Comparison of ENCODE assay signal across 26 mouse cellular contexts in genomic region chr9:59960559-59960958, GRCm38 (mm10). TPM values are rescaled to one million over a fixed set of nuclear protein-coding genes. Genes with fewer than 3 reads are reported as not detected.
DNase-seq lines count a peak whose midpoint lies in the region; ATAC-seq and TF ChIP-seq lines count a peak whose summit lies in the region.
"Had no signal": no experiment of that assay in that cellular context is flagged by ENCODE, and none has a peak within 500 bp of the region (broad histone marks: within the 10 kb centered on the region; RNA-seq: fewer than 3 reads in every experiment).

Gene Nr2e3 (minus strand): TSS chr9:59960659.

- no peaks in the 10 kb centered on the region for H3K36me3 ChIP-seq in testis, adult 2 months (ENCODE audit: control insufficient read depth, insufficient read depth, low read length)
- H3K36me3 ChIP-seq in embryonic facial prominence, embryonic 13.5 days = no peaks in the 10 kb centered on the region
- H3K36me3 ChIP-seq in intestine, postnatal 0 days (ENCODE audit: control insufficient read depth, insufficient read depth) = no peaks in the 10 kb centered on the region
- no peaks in the 10 kb centered on the region for H3K36me3 ChIP-seq in limb, embryonic 15.5 days
- H3K36me3 ChIP-seq: forebrain, embryonic 10.5 days; hindbrain, embryonic 12.5 days; hindbrain, embryonic 15.5 days had no signal

- DNase-seq in testis, postnatal 10 days (ENCODE audit: low spot score) = no peak
- DNase-seq in MN1 (ENCODE audit: low spot score) = no peak
- DNase-seq in T-cell, adult 2 months (ENCODE audit: low spot score) = no peak
- no peak for DNase-seq in ovary, postnatal 36 days (ENCODE audit: low spot score)
- DNase-seq: adrenal gland, adult 2 months; adrenal gland, postnatal 14 days; cerebellum, adult 11 months; gastrocnemius, postnatal 14 days; heart, adult 11 months had no signal

- no peaks in the 10 kb centered on the region for H3K9me3 ChIP-seq in embryonic facial prominence, embryonic 13.5 days
- no peaks in the 10 kb centered on the region for H3K9me3 ChIP-seq in intestine, postnatal 0 days (ENCODE audit: control insufficient read depth)
- H3K9me3 ChIP-seq in limb, embryonic 15.5 days = no peaks in the 10 kb centered on the region
- H3K9me3 ChIP-seq: forebrain, embryonic 10.5 days; forebrain, embryonic 13.5 days; hindbrain, embryonic 12.5 days; hindbrain, embryonic 15.5 days had no signal

- no peak for TF ChIP-seq CTCF in testis, adult 2 months (IDR thresholded peaks at IDR 0.05; ENCODE audit: control insufficient read depth, insufficient read depth, insufficient replicate concordance, low read depth, low read length)
- TF ChIP-seq CTCF in intestine, postnatal 0 days (IDR thresholded peaks at IDR 0.05; ENCODE audit: low read depth) = no peak

- H3K27me3 ChIP-seq in testis, adult 2 months (ENCODE audit: control insufficient read depth, insufficient read depth, low read length) = no peaks in the 10 kb centered on the region
- no peaks in the 10 kb centered on the region for H3K27me3 ChIP-seq in embryonic facial prominence, embryonic 13.5 days
- H3K27me3 ChIP-seq in intestine, postnatal 0 days (replicated peaks; ENCODE audit: control insufficient read depth, insufficient read depth, low read length) = no peaks in the 10 kb centered on the region
- H3K27me3 ChIP-seq in limb, embryonic 15.5 days = no peaks in the 10 kb centered on the region
- H3K27me3 ChIP-seq: forebrain, embryonic 13.5 days; hindbrain, embryonic 12.5 days; hindbrain, embryonic 15.5 days; Patski had no signal

- WGBS in embryonic facial prominence, embryonic 13.5 days = 74% methylated on average over 10 of the region's 10 CpGs
- WGBS in intestine, postnatal 0 days = 85% methylated on average over 10 of the region's 10 CpGs
- WGBS in limb, embryonic 15.5 days = 78% methylated on average over 10 of the region's 10 CpGs

- no peak for ATAC-seq in embryonic facial prominence, embryonic 13.5 days (ENCODE audit: insufficient number of reproducible peaks, insufficient read depth, low FRiP score, low TSS enrichment, low read depth)
- ATAC-seq in intestine, postnatal 0 days = no peak
- ATAC-seq in limb, embryonic 15.5 days (ENCODE audit: insufficient number of reproducible peaks, low FRiP score, low TSS enrichment, low read depth) = no peak
- ATAC-seq: CD4-positive, CD25-positive, alpha-beta regulatory T cell, adult 4 months; forebrain, embryonic 13.5 days; forebrain, embryonic 16.5 days; Patski had no signal

- H3K27ac ChIP-seq in testis, adult 2 months (ENCODE audit: control insufficient read depth, insufficient read depth, low read depth, low read length) = peak within 1 kb of the TSS; percentile 29
- H3K27ac ChIP-seq in embryonic facial prominence, embryonic 13.5 days = peak within 1 kb of the TSS; percentile 70; the same call in 1 of the 2 replicates
- no peak within 1 kb of the TSS for H3K27ac ChIP-seq in intestine, postnatal 0 days (ENCODE audit: low read depth, low read length)
- peak within 1 kb of the TSS; percentile 57; the same call in 1 of the 2 replicates for H3K27ac ChIP-seq in limb, embryonic 15.5 days
- H3K27ac ChIP-seq: forebrain, embryonic 10.5 days; forebrain, embryonic 13.5 days; hindbrain, embryonic 12.5 days; hindbrain, embryonic 15.5 days had no signal

- H3K9ac ChIP-seq in embryonic facial prominence, embryonic 13.5 days = no peak within 1 kb of the TSS
- no peak within 1 kb of the TSS for H3K9ac ChIP-seq in intestine, postnatal 0 days (ENCODE audit: low read depth, low read length)
- no peak within 1 kb of the TSS for H3K9ac ChIP-seq in limb, embryonic 15.5 days
- H3K9ac ChIP-seq: forebrain, embryonic 13.5 days; hindbrain, embryonic 12.5 days; hindbrain, embryonic 15.5 days had no signal

- peaks cover 17% of the 10 kb centered on the region for H3K4me1 ChIP-seq in testis, adult 2 months (ENCODE audit: control insufficient read depth, insufficient read depth, low read length)
- peaks cover 37% of the 10 kb centered on the region for H3K4me1 ChIP-seq in embryonic facial prominence, embryonic 13.5 days
- no peaks in the 10 kb centered on the region for H3K4me1 ChIP-seq in intestine, postnatal 0 days (replicated peaks; ENCODE audit: control insufficient read depth, insufficient read depth, low read length)
- peaks cover 32% of the 10 kb centered on the region for H3K4me1 ChIP-seq in limb, embryonic 15.5 days

- TF ChIP-seq POLR2A in testis, adult 2 months (IDR thresholded peaks at IDR 0.05; ENCODE audit: control insufficient read depth, low read depth, low read length) = no peak

- H3K4me3 ChIP-seq in testis, adult 2 months (ENCODE audit: control insufficient read depth, low read depth, low read length) = peak within 1 kb of the TSS; percentile 84
- no peak within 1 kb of the TSS for H3K4me3 ChIP-seq in embryonic facial prominence, embryonic 13.5 days
- H3K4me3 ChIP-seq in intestine, postnatal 0 days (ENCODE audit: low read depth, low read length) = no peak within 1 kb of the TSS
- no peak within 1 kb of the TSS for H3K4me3 ChIP-seq in limb, embryonic 15.5 days
- H3K4me3 ChIP-seq: erythroblast, embryonic 14.5 days; forebrain, embryonic 10.5 days; forebrain, embryonic 13.5 days; hindbrain, embryonic 12.5 days; hindbrain, embryonic 15.5 days had no signal

- H3K4me2 ChIP-seq in embryonic facial prominence, embryonic 13.5 days = no peak within 1 kb of the TSS
- H3K4me2 ChIP-seq in intestine, postnatal 0 days (replicated peaks; ENCODE audit: low read depth) = no peak within 1 kb of the TSS
- H3K4me2 ChIP-seq in limb, embryonic 15.5 days = no peak within 1 kb of the TSS
- H3K4me2 ChIP-seq: forebrain, embryonic 13.5 days; heart, embryonic 11.5 days; hindbrain, embryonic 12.5 days; hindbrain, embryonic 15.5 days had no signal

RNA-seq across cellular contexts. Expression of gene Nr2e3, which starts in this region (rescaled TPM):
- polyA plus RNA-seq in testis, adult 2 months (2012; rRNA removed) = not detected in 2 replicates
- 2.1 and 2.6 TPM in 2 replicates for polyA plus RNA-seq in embryonic facial prominence, embryonic 13.5 days (2015; fragmentation: Nextera tagmentation; extraction: Ambion mirVana)
- polyA plus RNA-seq in intestine, postnatal 0 days (2015; fragmentation: Nextera tagmentation; extraction: Ambion mirVana) = 42.0 and 48.5 TPM in 2 replicates
- polyA plus RNA-seq in limb, embryonic 15.5 days (2015; fragmentation: Nextera tagmentation; extraction: Ambion mirVana) = 2.6 and 3.0 TPM in 2 replicates
- polyA plus RNA-seq: adrenal gland, adult 2 months; C2C12; CD4-positive, CD25-positive, alpha-beta regulatory T cell, adult 4 months; cerebellum, adult 2 months; erythroblast, embryonic 14.5 days; forebrain, embryonic 10.5 days; forebrain, embryonic 13.5 days; forebrain, embryonic 16.5 days; heart, embryonic 11.5 days; heart, embryonic 14.5 days; heart, postnatal 0 days; hindbrain, embryonic 15.5 days; Patski had no signal

Comparison
In these comparisons a context has a peak if more than half of its experiments do, and no peak if none do; other contexts are left out.
1. RNA of gene Nr2e3 (polyA plus RNA-seq): 42.0 to 48.5 TPM in intestine, postnatal 0 days; 2.6 to 3.0 TPM in limb, embryonic 15.5 days, 2.1 to 2.6 TPM in embryonic facial prominence, embryonic 13.5 days and not detected in testis, adult 2 months; every median in the first group is over 10 times any median in the second.